Mouse (Mus musculus): ENCODE measurements around the gene Cyp8b1.

Gene Cyp8b1

GRCm38 (mm10) chr9:121916102-121916501 lies at the start of gene Cyp8b1:
Gene Cyp8b1 (minus strand): TSS chr9:121916305.
- no peak for DNase-seq (ENCODE audit: low read depth, low spot score)

DNA sequence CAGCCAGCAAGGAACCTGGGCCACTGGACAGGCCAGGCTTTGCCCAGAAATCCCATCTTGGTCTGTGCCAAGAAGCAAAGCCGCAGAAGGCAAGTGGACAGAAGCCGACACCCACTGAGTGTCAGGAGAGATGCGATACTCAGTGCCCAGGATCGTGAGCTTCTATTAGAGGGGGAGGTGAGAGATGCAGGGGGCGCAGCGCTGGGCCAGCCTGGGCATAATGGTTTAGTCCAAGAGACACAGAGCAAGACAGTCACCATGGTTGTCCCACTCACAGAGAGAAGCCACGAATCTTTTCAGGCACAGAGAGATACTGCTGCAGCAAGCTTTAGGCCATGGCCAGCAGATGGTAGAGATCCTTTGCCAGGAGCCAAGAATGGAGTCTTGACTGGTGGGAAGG lies 48.8 kb upstream of the Cyp8b1 start:
- DNase-seq (ENCODE audit: low read depth, low spot score), result no peak

DNA sequence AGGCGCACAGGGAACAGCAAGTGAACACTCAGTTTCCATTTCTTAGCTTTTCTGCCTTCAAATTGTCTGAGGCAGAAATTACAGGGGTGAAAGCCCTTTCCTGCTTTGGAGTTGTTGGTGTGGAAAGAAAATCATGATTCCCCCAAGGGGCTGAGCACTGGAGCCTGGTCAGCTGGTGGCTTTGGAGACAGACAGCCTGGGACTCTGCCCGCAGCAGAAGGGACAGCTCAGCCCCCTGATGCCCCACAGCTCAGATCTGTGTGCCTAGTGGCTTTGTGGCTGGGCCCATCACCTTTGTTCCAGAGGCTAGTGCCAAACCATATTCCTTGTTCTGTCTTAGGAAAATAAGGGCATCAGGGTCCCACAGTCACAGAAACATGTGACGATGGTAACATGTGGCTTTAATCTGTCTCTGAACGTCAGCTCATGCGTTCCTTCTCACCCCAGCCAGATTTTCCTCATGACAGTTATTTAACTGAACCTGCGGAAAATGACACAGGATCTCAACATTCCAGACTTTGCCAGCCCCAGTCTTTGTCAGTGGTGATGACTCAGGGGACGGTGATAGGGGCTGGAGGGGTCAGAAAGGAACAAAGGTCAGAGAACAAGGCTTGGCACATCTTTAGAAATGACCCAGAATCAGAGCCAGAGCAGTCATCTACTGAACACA lies 44.0 kb upstream of the Cyp8b1 start:
- DNase-seq (ENCODE audit: low read depth, low spot score), result no peak

DNA sequence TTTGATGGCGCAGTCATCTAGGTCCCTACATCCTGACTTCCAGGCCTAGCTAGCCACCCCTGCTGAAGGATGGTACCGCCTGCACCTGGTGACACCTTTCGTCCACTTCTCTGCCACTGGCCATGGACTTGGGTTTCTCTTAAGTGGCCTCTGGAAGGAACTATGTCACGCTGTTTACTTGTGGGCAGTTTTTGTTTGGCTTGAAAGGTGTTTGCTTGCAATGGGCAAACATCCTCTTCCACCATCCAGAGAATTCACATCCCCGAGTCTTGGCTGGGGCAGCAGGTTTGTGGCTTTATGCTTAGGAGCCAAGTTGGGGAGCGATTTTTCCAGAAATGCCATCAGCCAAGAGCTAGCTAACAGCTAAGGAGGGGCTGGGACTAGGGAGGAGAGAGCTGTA lies 36.5 kb upstream of the Cyp8b1 start:
- no peak for DNase-seq (ENCODE audit: low read depth, low spot score)

GRCm38 (mm10) chr9:121951114-121951423 lies 35.0 kb upstream of the Cyp8b1 start:
- no peak for DNase-seq (ENCODE audit: low read depth, low spot score)

- peak; percentile 45 for DNase-seq (ENCODE audit: low read depth, low spot score)
These were observed 34.5 kb upstream of the Cyp8b1 start, which contains the start of gene Fam198a for GRCm38 (mm10) chr9:121950418-121951113. Gene Fam198a (plus strand): TSS chr9:121950988.

- DNase-seq (ENCODE audit: low read depth, low spot score), result no peak
These were observed 32.3 kb upstream of the Cyp8b1 start for GRCm38 (mm10) chr9:121948431-121948830.

DNA sequence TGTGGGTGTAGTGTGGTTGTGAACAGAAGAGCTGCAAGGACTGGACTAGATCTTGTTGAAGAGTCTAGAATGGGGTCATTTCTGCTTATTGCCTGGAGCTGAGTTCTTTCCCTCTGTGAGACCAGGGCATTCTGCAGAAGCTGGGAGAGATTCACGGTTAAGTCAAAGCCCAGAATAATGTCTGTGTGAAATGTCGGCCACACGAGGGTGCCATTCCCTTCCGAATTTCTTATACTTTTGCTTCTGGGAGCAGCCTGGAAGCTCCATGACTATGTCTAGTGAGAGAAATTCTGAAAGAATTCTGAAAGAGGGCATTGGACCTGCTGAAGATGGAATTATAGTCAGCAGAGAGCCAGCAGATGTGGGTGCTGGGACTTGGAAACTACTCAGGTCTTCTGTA lies 31.7 kb upstream of the Cyp8b1 start:
- peak; percentile 30 for DNase-seq (ENCODE audit: low read depth, low spot score)

DNA sequence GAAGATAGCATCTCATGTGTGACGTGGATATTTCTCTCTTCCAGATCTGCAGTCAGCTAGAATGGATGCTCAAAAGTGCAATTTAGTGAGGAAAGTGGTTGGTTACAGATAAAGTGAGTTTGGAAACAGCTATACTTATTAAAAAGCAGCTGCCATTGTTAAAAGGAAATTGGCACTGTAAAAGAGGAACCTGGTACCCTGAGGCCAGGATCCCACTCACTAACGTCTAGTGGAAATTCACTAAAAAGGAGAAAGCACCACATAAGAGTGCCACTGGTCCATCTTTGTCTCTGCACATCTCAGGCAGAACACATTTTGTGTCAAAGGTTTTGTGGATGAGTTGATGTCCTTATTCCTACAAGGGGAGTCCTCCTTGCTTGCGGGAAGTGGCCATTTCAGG lies 27.5 kb upstream of the Cyp8b1 start:
- DNase-seq (ENCODE audit: low read depth, low spot score), result no peak

DNA sequence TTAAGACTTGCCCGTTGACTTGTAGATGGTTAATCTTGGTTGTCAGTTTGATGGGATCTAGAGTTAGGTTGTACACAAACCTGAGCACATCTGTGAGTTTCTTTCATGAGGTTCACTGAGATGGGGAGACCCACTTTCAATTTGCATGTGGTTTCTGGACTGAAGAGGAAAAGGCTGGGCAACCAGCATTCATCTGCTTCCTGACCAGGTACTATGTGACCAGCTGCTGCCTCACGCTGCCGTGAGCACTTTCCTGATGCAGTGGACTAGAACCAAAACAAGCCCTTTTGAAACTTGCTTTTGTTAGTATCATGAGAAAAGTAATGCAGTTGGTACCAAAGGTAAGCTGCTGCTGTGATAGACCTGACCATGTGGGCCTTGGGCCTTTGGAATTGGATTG lies 26.9 kb upstream of the Cyp8b1 start:
- DNase-seq (ENCODE audit: low read depth, low spot score), result no peak

DNA sequence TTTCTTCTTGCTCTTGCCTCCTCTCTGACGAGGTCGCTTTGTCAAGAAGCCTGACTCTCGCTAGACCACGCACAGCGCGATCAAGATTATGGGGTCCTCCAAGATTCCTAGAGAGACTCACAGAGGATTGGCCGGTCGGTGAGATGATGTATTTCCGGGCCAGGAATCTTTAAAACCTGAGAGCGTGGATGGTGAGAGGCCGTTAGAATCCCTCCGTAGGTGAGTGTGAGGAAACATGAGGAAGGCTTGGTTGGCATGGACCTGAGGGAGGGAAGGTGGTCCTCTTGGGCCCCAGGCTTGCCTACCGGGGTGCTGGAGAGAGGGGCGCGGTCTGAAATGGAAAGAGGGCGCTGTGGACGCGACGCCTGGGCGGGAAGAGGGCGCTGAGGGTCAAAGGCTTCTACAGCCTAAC lies 21.8 kb upstream of the Cyp8b1 start:
- peak; percentile 9 for DNase-seq (ENCODE audit: low read depth, low spot score)

DNA sequence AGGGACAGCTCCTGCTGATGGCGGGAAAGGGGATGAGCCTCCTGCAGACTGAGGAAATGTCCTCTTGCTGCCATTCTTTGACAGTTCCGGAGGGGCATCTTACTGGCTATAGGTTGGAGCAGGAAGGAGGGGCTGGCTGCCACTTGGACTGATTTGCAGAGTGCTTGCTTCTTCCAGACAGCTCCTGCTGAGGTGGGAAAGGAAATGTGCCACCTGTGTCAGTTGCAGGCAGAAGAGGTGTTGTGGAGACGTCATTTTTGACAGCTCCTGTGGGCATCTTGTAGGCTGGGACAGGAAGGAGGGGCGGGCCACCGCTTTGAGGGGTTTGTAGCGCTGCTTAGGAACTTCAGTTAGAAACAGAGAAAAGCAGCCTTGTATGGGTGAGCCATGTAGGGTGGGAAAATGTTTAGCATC lies 21.4 kb upstream of the Cyp8b1 start:
- DNase-seq (ENCODE audit: low read depth, low spot score), result no peak

- peak; percentile 56 for DNase-seq (ENCODE audit: low read depth, low spot score)
These were observed 20.8 kb upstream of the Cyp8b1 start for GRCm38 (mm10) chr9:121936952-121937351.

GRCm38 (mm10) chr9:121934856-121935255 lies 18.8 kb upstream of the Cyp8b1 start:
- DNase-seq (ENCODE audit: low read depth, low spot score), result no peak

GRCm38 (mm10) chr9:121928498-121928897 lies 12.4 kb upstream of the Cyp8b1 start:
- peak; percentile 29 for DNase-seq (ENCODE audit: low read depth, low spot score)

DNA sequence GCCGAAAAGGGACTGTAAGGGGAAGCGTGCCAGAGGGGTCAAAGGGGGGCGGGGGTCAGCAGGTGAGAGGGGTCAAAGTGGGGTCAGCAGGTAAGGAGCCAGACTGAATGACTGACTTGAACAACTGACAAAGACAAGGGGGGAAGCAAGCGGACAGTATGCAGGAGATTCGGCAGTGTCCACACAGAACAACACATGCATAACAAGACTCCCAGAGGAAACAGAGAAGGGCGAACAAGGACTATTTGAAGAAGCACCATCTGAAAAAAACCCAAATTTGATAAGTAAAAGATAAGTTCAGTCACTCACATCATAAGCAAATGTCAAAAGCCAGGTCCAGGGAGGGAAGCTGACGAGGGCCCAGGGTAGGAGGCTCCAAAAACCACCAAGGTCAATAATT lies 11.6 kb upstream of the Cyp8b1 start:
- no peak for DNase-seq (ENCODE audit: low read depth, low spot score)

- no peak for DNase-seq (ENCODE audit: low read depth, low spot score)
These were observed 10.7 kb upstream of the Cyp8b1 start for GRCm38 (mm10) chr9:121926634-121927405.

- DNase-seq (ENCODE audit: low read depth, low spot score), result no peak
These were observed 9.9 kb upstream of the Cyp8b1 start for GRCm38 (mm10) chr9:121925959-121926358.

GRCm38 (mm10) chr9:121924901-121925560 lies 8.9 kb upstream of the Cyp8b1 start:
- no peak for DNase-seq (ENCODE audit: low read depth, low spot score)

- DNase-seq (ENCODE audit: low read depth, low spot score), result no peak
These were observed 7.8 kb upstream of the Cyp8b1 start for GRCm38 (mm10) chr9:121923906-121924305.

GRCm38 (mm10) chr9:121923443-121923842 lies 7.3 kb upstream of the Cyp8b1 start:
- no peak for DNase-seq (ENCODE audit: low read depth, low spot score)

- peak; percentile 66 for DNase-seq (ENCODE audit: low read depth, low spot score)
These were observed 3.0 kb upstream of the Cyp8b1 start for GRCm38 (mm10) chr9:121919027-121919501.
